Mouse (Mus musculus) small intestine, adult 2 months (tissue): ENCODE results near the gene Hoxa13. TPM values are rescaled to one million over a fixed set of nuclear protein-coding genes. Genes with fewer than 3 reads are reported as not detected.

ENCODE experiments used
- H3K27ac ChIP-seq: fragments of 200-500 bp; 2 replicates; pipeline ENCODE4 v1.5.1; 2012; ENCODE audit warnings: low read depth, low read length, control low read depth, inconsistent platforms; ENCODE audit not compliant: insufficient read depth
- H3K27me3 ChIP-seq: fragments of 200-500 bp; 2 replicates; pipeline ENCODE4 v1.6.1; 2012; ENCODE audit warnings: mild to moderate bottlenecking, moderate library complexity, low read length, inconsistent platforms; ENCODE audit not compliant: control insufficient read depth, insufficient read depth
- H3K36me3 ChIP-seq: fragments of 200-500 bp; 2 replicates; pipeline ENCODE4 v1.6.1; 2012; ENCODE audit warnings: mild to moderate bottlenecking, low read length, control low read depth, inconsistent platforms; ENCODE audit not compliant: control insufficient read depth, insufficient read depth
- H3K4me1 ChIP-seq: fragments of 200-500 bp; 2 replicates; pipeline ENCODE4 v1.6.1; 2012; ENCODE audit warnings: low read length, inconsistent platforms, mixed read lengths; ENCODE audit not compliant: control insufficient read depth, insufficient read depth, insufficient read length
- H3K4me3 ChIP-seq: fragments of 200-500 bp; 2 replicates; pipeline ENCODE4 v1.5.1; 2012; ENCODE audit warnings: low read depth, mild to moderate bottlenecking, control low read depth, inconsistent platforms, low read length, moderate library complexity
- CTCF ChIP-seq: fragments of 200-500 bp; IDR thresholded peaks from 2 replicates; pipeline ENCODE4 v1.5.1; 2012; ENCODE audit warnings: low read depth, mild to moderate bottlenecking, control low read depth, inconsistent platforms, low read length, moderate library complexity, mixed read lengths; ENCODE audit not compliant: insufficient replicate concordance, insufficient read length; ENCODE audit errors: extremely low read depth
- POLR2A ChIP-seq: fragments of 200-500 bp; IDR thresholded peaks from 2 replicates; pipeline ENCODE4 v1.6.1; 2012; ENCODE audit warnings: low read depth, mild to moderate bottlenecking, control low read depth, inconsistent platforms, low read length, moderate library complexity
- WGBS: fragments of 180-500 bp; shearing (Covaris S2); methylation state at CpG from one replicate; pipeline ENCODE4 v1.1.7; 2018; 5-methylcytosine and 5-hydroxymethylcytosine counted together
- polyA plus RNA-seq: library from polyadenylated mRNA; depleted of rRNA; stranded (reverse); fragments of >200 nt; gene quantifications from 2 replicates; pipeline ENCODE4 v1.2.3, GENCODE M21; 2012

Gene Hoxa13
- polyA plus RNA-seq, 1 experiment = not detected

GRCm38 (mm10) chr6:52215070-52215469, 45.6 kb downstream of the Hoxa13 start:
- 35% methylated on average over 3 of the region's 3 CpGs for WGBS
- Histone ChIP-seq H3K4me3 (no peak overlapping the region), H3K36me3 (no peaks in the 10 kb centered on the region), H3K27me3 (peaks cover 84% of the 10 kb centered on the region), H3K27ac (no peak overlapping the region), H3K4me1 (peaks cover 11% of the 10 kb centered on the region)
- no peak for TF ChIP-seq POLR2A
- no peak for TF ChIP-seq CTCF

- peaks cover 11% of the 10 kb centered on the region for H3K4me1 ChIP-seq
- 39% methylated on average over 5 of the region's 5 CpGs for WGBS
- H3K27ac ChIP-seq = no peak overlapping the region
- TF ChIP-seq CTCF = no peak
- TF ChIP-seq POLR2A = no peak
- no peaks in the 10 kb centered on the region for H3K36me3 ChIP-seq
- no peak overlapping the region for H3K4me3 ChIP-seq
- H3K27me3 ChIP-seq = peaks cover 85% of the 10 kb centered on the region
These were observed 46.4 kb downstream of the Hoxa13 start for GRCm38 (mm10) chr6:52214271-52214670.

- Histone ChIP-seq H3K36me3 (no peaks in the 10 kb centered on the region), H3K4me1 (peaks cover 11% of the 10 kb centered on the region), H3K27me3 (peaks cover 86% of the 10 kb centered on the region), H3K4me3 (peak within 1 kb of the TSS; percentile 63), H3K27ac (peak within 1 kb of the TSS; percentile 64)
- TF ChIP-seq POLR2A (no peak), CTCF (no peak)
- 12% methylated on average over 38 of the region's 38 CpGs for WGBS
These were observed 47.3 kb downstream of the Hoxa13 start, which contains the start of the genes Hoxa3 and Gm28308 for GRCm38 (mm10) chr6:52213119-52213986. Hoxa3 (minus strand) TSS chr6:52213336. Gm28308 (minus strand) TSS chr6:52213339.

GRCm38 (mm10) chr6:52212556-52213118, 48.0 kb downstream of the Hoxa13 start:
- WGBS = 6% methylated on average over 22 of the region's 22 CpGs
- TF ChIP-seq CTCF (no peak), POLR2A (no peak)
- H3K36me3 ChIP-seq = no peaks in the 10 kb centered on the region
- peak overlapping the region; percentile 64 for H3K27ac ChIP-seq
- H3K4me3 ChIP-seq = peak overlapping the region; percentile 63
- peaks cover 84% of the 10 kb centered on the region for H3K27me3 ChIP-seq
- peaks cover 11% of the 10 kb centered on the region for H3K4me1 ChIP-seq

GRCm38 (mm10) chr6:52211961-52212360, 48.7 kb downstream of the Hoxa13 start:
- no peak for TF ChIP-seq POLR2A
- TF ChIP-seq CTCF = no peak
- 12% methylated on average over 13 of the region's 13 CpGs for WGBS
- Histone ChIP-seq H3K27ac (0 out of 2 replicates have a peak overlapping the region, but pooled peaks have one; percentile 8), H3K36me3 (no peaks in the 10 kb centered on the region), H3K4me3 (peak overlapping the region; percentile 63), H3K4me1 (peaks cover 8% of the 10 kb centered on the region), H3K27me3 (peaks cover 79% of the 10 kb centered on the region)

GRCm38 (mm10) chr6:52211170-52211935, 49.3 kb downstream of the Hoxa13 start:
- H3K27ac ChIP-seq = 0 out of 2 replicates have a peak overlapping the region, but pooled peaks have one; percentile 8
- H3K27me3 ChIP-seq = peaks cover 78% of the 10 kb centered on the region
- H3K4me1 ChIP-seq = peaks cover 8% of the 10 kb centered on the region
- WGBS = 3% methylated on average over 37 of the region's 37 CpGs
- peak; percentile 23; the same call in 1 of the 2 replicates for TF ChIP-seq POLR2A
- TF ChIP-seq CTCF = peak; percentile 73
- H3K36me3 ChIP-seq = no peaks in the 10 kb centered on the region
- H3K4me3 ChIP-seq = peak overlapping the region; percentile 63
